Mouse (Mus musculus): ENCODE results near the gene Pex26. TPM values are rescaled to one million over a fixed set of nuclear protein-coding genes. Genes with fewer than 3 reads are reported as not detected.

Pex26 gene
- polyA plus RNA-seq, 1 experiment from 2014 or later, result 6.4 TPM

Other genes starting within 250 kb of the Pex26 start
- gene Mical3, start 52.7 kb upstream of the Pex26 start, polyA plus RNA-seq (2014; fragmentation: Nextera tagmentation; extraction: Ambion mirVana), result 17.1 and 27.4 TPM in 2 replicates
- gene Tuba8, start 27.0 kb downstream of the Pex26 start, polyA plus RNA-seq (2014; fragmentation: Nextera tagmentation; extraction: Ambion mirVana), result 0.54 and 0.60 TPM in 2 replicates
- gene Usp18, start 62.2 kb downstream of the Pex26 start, polyA plus RNA-seq (2014; fragmentation: Nextera tagmentation; extraction: Ambion mirVana), result 1.2 and 1.3 TPM in 2 replicates
- gene Slc6a13, start 116.6 kb downstream of the Pex26 start, polyA plus RNA-seq (2014; fragmentation: Nextera tagmentation; extraction: Ambion mirVana), result 2.2 and 2.9 TPM in 2 replicates
- 0.29 TPM in 1 of 2 replicates, not detected in the other for gene Slc6a12, start 159.4 kb downstream of the Pex26 start, polyA plus RNA-seq (2014; fragmentation: Nextera tagmentation; extraction: Ambion mirVana)